15 mouse cellular contexts compared by ENCODE assay signal in genomic region chrX:52189094-52189493, GRCm38 (mm10). TPM values are rescaled to one million over a fixed set of nuclear protein-coding genes. Genes with fewer than 3 reads are reported as not detected.
"Had no signal": no experiment of that assay in that cellular context is flagged by ENCODE, and none has a peak within 500 bp of the region (broad histone marks: within the 10 kb centered on the region; RNA-seq: fewer than 3 reads in every experiment).

No protein-coding gene starts in this region.

- H3K9ac ChIP-seq: limb, embryonic 13.5 days; lung, embryonic 14.5 days had no signal

- DNase-seq: kidney, adult 8-10 months; kidney, postnatal 25 days; layer of hippocampus, adult 9-11 months; left cerebral cortex, postnatal 4 days; lung, embryonic 14.5 days; lung, postnatal 10 days; lung, postnatal 4 days; right cerebral cortex, adult 18-20 months; right cerebral cortex, postnatal 25 days; thymus, postnatal 36 days had no signal

- H3K27ac ChIP-seq: limb, embryonic 13.5 days had no signal

- H3K36me3 ChIP-seq: limb, embryonic 13.5 days had no signal

- H3K4me2 ChIP-seq: limb, embryonic 13.5 days; liver, embryonic 11.5 days; lung, embryonic 14.5 days; midbrain, embryonic 11.5 days had no signal

- H3K9me3 ChIP-seq: limb, embryonic 13.5 days had no signal

- H3K4me3 ChIP-seq: limb, embryonic 13.5 days; myocyte had no signal

RNA-seq across cellular contexts. Expression of gene Gpc4, which starts 24.0 kb away (rescaled TPM):
- total RNA-seq: neutrophil, adult 5-6 weeks had no signal
